Mouse (Mus musculus): ENCODE measurements around the gene Btg4.

GRCm38 (mm10) chr9:51013644-51014043, 47.1 kb upstream of the Btg4 start:
- no peak for TF ChIP-seq POLR2A (IDR thresholded peaks at IDR 0.05; ENCODE audit: extremely low read depth, insufficient read depth, low read length)
- TF ChIP-seq CTCF (IDR thresholded peaks at IDR 0.05; ENCODE audit: extremely low read depth, insufficient read depth, low read length) = no peak

Measured in cortical plate, adult 2 months (tissue).